In genomic region chr13:110882661-110883172, GRCm38 (mm10) we compare ENCODE assay signal across 10 mouse cellular contexts.
DNase-seq lines count a peak whose midpoint lies in the region; ATAC-seq and TF ChIP-seq lines count a peak whose summit lies in the region.
"Had no signal": no experiment of that assay in that cellular context is flagged by ENCODE, and none has a peak within 500 bp of the region (broad histone marks: within the 10 kb centered on the region; RNA-seq: fewer than 3 reads in every experiment).

No protein-coding gene starts in this region.

- no peak for TF ChIP-seq CTCF in heart, postnatal 0 days (IDR thresholded peaks at IDR 0.05; ENCODE audit: low read depth)

- H3K9ac ChIP-seq in heart, embryonic 14.5 days (ENCODE audit: low read length), result no peak overlapping the region
- H3K9ac ChIP-seq in heart, embryonic 11.5 days (ENCODE audit: low read depth, low read length), result no peak overlapping the region
- no peak overlapping the region for H3K9ac ChIP-seq in heart, postnatal 0 days (replicated peaks; ENCODE audit: low read depth, low read length)
- H3K9ac ChIP-seq: embryonic facial prominence, embryonic 12.5 days; limb, embryonic 12.5 days; neural tube, embryonic 15.5 days had no signal

- no peaks in the 10 kb centered on the region for H3K9me3 ChIP-seq in heart, embryonic 14.5 days (ENCODE audit: control insufficient read depth, low read length)
- H3K9me3 ChIP-seq in heart, embryonic 11.5 days (replicated peaks; ENCODE audit: control insufficient read depth, low read length), result no peaks in the 10 kb centered on the region
- no peaks in the 10 kb centered on the region for H3K9me3 ChIP-seq in heart, postnatal 0 days (replicated peaks; ENCODE audit: control insufficient read depth, low read length)
- H3K9me3 ChIP-seq: embryonic facial prominence, embryonic 12.5 days; limb, embryonic 12.5 days; neural tube, embryonic 15.5 days had no signal

- H3K4me3 ChIP-seq in heart, embryonic 14.5 days (ENCODE audit: control insufficient read depth in 1 of 2, insufficient read depth in 1 of 2, low read depth in 1 of 2, low read length in 2 of 2), result no peak overlapping the region
- no peak overlapping the region for H3K4me3 ChIP-seq in heart, embryonic 11.5 days (ENCODE audit: low read depth, low read length)
- H3K4me3 ChIP-seq in heart, postnatal 0 days (ENCODE audit: low read depth, low read length), result no peak overlapping the region
- H3K4me3 ChIP-seq: embryonic facial prominence, embryonic 12.5 days; limb, embryonic 12.5 days; neural tube, embryonic 15.5 days had no signal

- TF ChIP-seq EP300 in heart, postnatal 0 days (IDR thresholded peaks at IDR 0.05; ENCODE audit: low read depth), result no peak

- no peaks in the 10 kb centered on the region for H3K27me3 ChIP-seq in heart, embryonic 14.5 days (ENCODE audit: control insufficient read depth, insufficient read depth, low read length)
- H3K27me3 ChIP-seq in heart, embryonic 11.5 days (ENCODE audit: control insufficient read depth, insufficient read depth, low read length), result no peaks in the 10 kb centered on the region
- H3K27me3 ChIP-seq in heart, postnatal 0 days (ENCODE audit: control insufficient read depth, insufficient read depth, low read length), result no peaks in the 10 kb centered on the region
- H3K27me3 ChIP-seq: embryonic facial prominence, embryonic 12.5 days; limb, embryonic 12.5 days; neural tube, embryonic 15.5 days had no signal

- H3K4me2 ChIP-seq in heart, embryonic 14.5 days (ENCODE audit: low read length), result 0 out of 2 replicates have a peak overlapping the region, but pooled peaks have one; percentile 16
- H3K4me2 ChIP-seq in heart, embryonic 11.5 days, result no peak overlapping the region
- H3K4me2 ChIP-seq in heart, postnatal 0 days (ENCODE audit: low read depth, low read length), result peak overlapping the region; percentile 36; the same call in 1 of the 2 replicates
- H3K4me2 ChIP-seq: embryonic facial prominence, embryonic 12.5 days; limb, embryonic 12.5 days; neural tube, embryonic 15.5 days had no signal

- ATAC-seq in heart, embryonic 14.5 days (ENCODE audit: insufficient number of reproducible peaks, insufficient read depth, low FRiP score, low read depth), result no peak
- no peak for ATAC-seq in heart, embryonic 11.5 days (replicated peaks; ENCODE audit: insufficient number of reproducible peaks, low FRiP score, low TSS enrichment)
- ATAC-seq in heart, postnatal 0 days (ENCODE audit: insufficient read depth, low read depth), result 0 out of 2 replicates have a peak, but pooled peaks have one; percentile 24

- peaks cover 3 to 6% of the 10 kb centered on the region in 2 experiments; a peak in 1 of 4 replicates for H3K4me1 ChIP-seq in heart, embryonic 14.5 days (ENCODE audit: control insufficient read depth in 2 of 2, insufficient read depth in 2 of 2, low read length in 2 of 2)
- H3K4me1 ChIP-seq in heart, embryonic 11.5 days (ENCODE audit: control insufficient read depth, insufficient read depth, low read length), result no peaks in the 10 kb centered on the region
- H3K4me1 ChIP-seq in heart, postnatal 0 days (ENCODE audit: control insufficient read depth, insufficient read depth), result no peaks in the 10 kb centered on the region; the same call in 1 of the 2 replicates
- H3K4me1 ChIP-seq: embryonic facial prominence, embryonic 12.5 days; limb, embryonic 12.5 days; neural tube, embryonic 15.5 days had no signal

- no peaks in the 10 kb centered on the region for H3K36me3 ChIP-seq in heart, embryonic 14.5 days (ENCODE audit: control insufficient read depth, insufficient read depth, low read length)
- H3K36me3 ChIP-seq in heart, embryonic 11.5 days (ENCODE audit: control insufficient read depth, insufficient read depth, low read length), result no peaks in the 10 kb centered on the region
- H3K36me3 ChIP-seq in heart, postnatal 0 days (replicated peaks; ENCODE audit: control insufficient read depth, insufficient read depth, low read length), result no peaks in the 10 kb centered on the region
- H3K36me3 ChIP-seq: embryonic facial prominence, embryonic 12.5 days; limb, embryonic 12.5 days; neural tube, embryonic 15.5 days had no signal

- H3K27ac ChIP-seq in heart, embryonic 14.5 days (replicated peaks in 1 of 2; ENCODE audit: control insufficient read depth in 1 of 2, insufficient read depth in 1 of 2, low read depth in 2 of 2, low read length in 2 of 2), result no peak overlapping the region
- no peak overlapping the region for H3K27ac ChIP-seq in heart, embryonic 11.5 days (ENCODE audit: low read depth, low read length)
- no peak overlapping the region for H3K27ac ChIP-seq in heart, postnatal 0 days (ENCODE audit: low read depth)
- H3K27ac ChIP-seq: embryonic facial prominence, embryonic 12.5 days; limb, embryonic 12.5 days; neural tube, embryonic 15.5 days had no signal

- DNase-seq in adrenal gland, postnatal 25 days, result peak; percentile 6
- no peak for DNase-seq in heart, postnatal 0 days (ENCODE audit: low spot score)
- peak; percentile 22 for DNase-seq in lung, postnatal 25 days (ENCODE audit: low spot score)
- DNase-seq in urinary bladder, postnatal 4 days (ENCODE audit: low spot score in 2 of 2), result no peak
- DNase-seq in kidney, adult 18-20 months, result no peak

- WGBS in heart, embryonic 14.5 days, result 51% methylated on average over 10 of the region's 10 CpGs
- 72% methylated on average over 10 of the region's 10 CpGs for WGBS in heart, embryonic 11.5 days (ENCODE audit: insufficient replicate concordance)
- 37% methylated on average over 10 of the region's 10 CpGs for WGBS in heart, postnatal 0 days

Comparison
In these comparisons a context has a peak if more than half of its experiments do, and no peak if none do; other contexts are left out.
1. DNase-seq: peak in adrenal gland, postnatal 25 days (single experiment) and lung, postnatal 25 days (single experiment); none in heart, postnatal 0 days (single experiment), urinary bladder, postnatal 4 days (0 of 2) and kidney, adult 18-20 months (single experiment).